Mouse (Mus musculus) brain, embryonic 14.5 days (tissue): ENCODE results near the gene Glyr1. TPM values are rescaled to one million over a fixed set of nuclear protein-coding genes. Genes with fewer than 3 reads are reported as not detected.

Source experiments
- DNase-seq: peaks from one replicate; pipeline ENCODE4 v3.0.0-alpha.2; 2011; ENCODE audit warnings: low read depth
- CTCF ChIP-seq: fragments of 200-500 bp; IDR thresholded peaks from 2 replicates; pipeline ENCODE4 v1.5.1; 2012; ENCODE audit warnings: inconsistent platforms, mild to moderate bottlenecking, moderate library complexity, borderline replicate concordance; ENCODE audit not compliant: insufficient read depth, insufficient read length; ENCODE audit errors: extremely low read depth
- POLR2A ChIP-seq: fragments of 200-500 bp; IDR thresholded peaks from 2 replicates; pipeline ENCODE4 v1.6.1; 2012; ENCODE audit warnings: mild to moderate bottlenecking, inconsistent platforms, borderline replicate concordance; ENCODE audit not compliant: poor library complexity, insufficient read depth, insufficient read length, severe bottlenecking; ENCODE audit errors: extremely low read depth
- polyA plus RNA-seq: library from polyadenylated mRNA; depleted of rRNA; stranded (reverse); fragments of >200 nt; gene quantifications from 2 replicates; pipeline ENCODE4 v1.2.3, GENCODE M21; 2012

Gene Glyr1
- polyA plus RNA-seq, 1 experiment, result 169 TPM

GRCm38 (mm10) chr16:4998984-4999383 lies 50.7 kb downstream of the Glyr1 start:
- DNase-seq, result no peak
- TF ChIP-seq POLR2A, result no peak
- no peak for TF ChIP-seq CTCF

- DNase-seq, result no peak
- no peak for TF ChIP-seq POLR2A
- TF ChIP-seq CTCF, result no peak
Measured at GRCm38 (mm10) chr16:4997553-4997952, 52.1 kb downstream of the Glyr1 start, which contains the start of gene Sept12. Gene Sept12, minus strand, starts transcription at chr16:4997852.

- no peak for TF ChIP-seq CTCF
- TF ChIP-seq POLR2A, result no peak
- DNase-seq, result no peak
Measured at GRCm38 (mm10) chr16:4993276-4993675, 56.4 kb downstream of the Glyr1 start.

GRCm38 (mm10) chr16:4984717-4985116 lies 64.9 kb downstream of the Glyr1 start:
- DNase-seq, result no peak
- TF ChIP-seq CTCF (no peak), POLR2A (no peak)

- peak; percentile 51 for DNase-seq
- peak; percentile 68 for TF ChIP-seq CTCF
- TF ChIP-seq POLR2A, result no peak
Measured at GRCm38 (mm10) chr16:4979755-4980380, 69.8 kb downstream of the Glyr1 start.

- DNase-seq, result no peak
- TF ChIP-seq CTCF, result no peak
- no peak for TF ChIP-seq POLR2A
Measured at GRCm38 (mm10) chr16:4978275-4979051, 71.2 kb downstream of the Glyr1 start.

- DNase-seq, result no peak
- TF ChIP-seq CTCF, result no peak
- no peak for TF ChIP-seq POLR2A
Measured at GRCm38 (mm10) chr16:4976180-4976579, 73.5 kb downstream of the Glyr1 start.

GRCm38 (mm10) chr16:4974521-4974920 lies 75.1 kb downstream of the Glyr1 start:
- no peak for TF ChIP-seq POLR2A
- no peak for TF ChIP-seq CTCF

GRCm38 (mm10) chr16:4971626-4972025 lies 78.0 kb downstream of the Glyr1 start:
- no peak for DNase-seq
- TF ChIP-seq CTCF (no peak), POLR2A (no peak)

More at GRCm38 (mm10) chr16:4974521-4974920, 75.1 kb downstream of the Glyr1 start:
- peak; percentile 11 for DNase-seq

- TF ChIP-seq CTCF, result no peak
- no peak for TF ChIP-seq POLR2A
- DNase-seq, result no peak
Measured at GRCm38 (mm10) chr16:4969055-4969843, 80.4 kb downstream of the Glyr1 start.

- TF ChIP-seq POLR2A (no peak), CTCF (no peak)
- no peak for DNase-seq
Measured at GRCm38 (mm10) chr16:4968426-4968825, 81.2 kb downstream of the Glyr1 start.
